Mouse (Mus musculus): ENCODE measurements around the gene Gm47841. TPM values are rescaled to one million over a fixed set of nuclear protein-coding genes. Genes with fewer than 3 reads are reported as not detected.

The Gm47841 gene
- total and polyA plus RNA-seq, 3 experiments = not detected

- no peaks in the 10 kb centered on the region for H3K27me3 ChIP-seq (ENCODE audit: control insufficient read depth in 1 of 2, insufficient read depth in 2 of 2, low read length in 2 of 2)
- DNase-seq (ENCODE audit: low read depth, low spot score) = peak; percentile 5
These were observed 38.7 kb downstream of the Gm47841 start for GRCm38 (mm10) chr15:101008386-101009010.

GRCm38 (mm10) chr15:101007236-101007635, 40.0 kb downstream of the Gm47841 start:
- no peak overlapping the region; a peak in 1 of 4 replicates for H3K4me3 ChIP-seq (ENCODE audit: control insufficient read depth in 1 of 2, insufficient read depth in 1 of 2, low read depth in 2 of 2, low read length in 2 of 2)
- no peaks in the 10 kb centered on the region for H3K9me3 ChIP-seq (replicated peaks; ENCODE audit: insufficient read depth, low read length)
- H3K36me3 ChIP-seq (ENCODE audit: control insufficient read depth in 1 of 2, insufficient read depth in 2 of 2, low read length in 2 of 2) = no peaks in the 10 kb centered on the region
- no peak overlapping the region for H3K27ac ChIP-seq (ENCODE audit: control insufficient read depth, low read depth, low read length)
- H3K4me1 ChIP-seq (ENCODE audit: control insufficient read depth in 1 of 2, insufficient read depth in 2 of 2, low read length in 2 of 2) = peaks cover 0 to 6% of the 10 kb centered on the region in 2 experiments; a peak in 2 of 4 replicates
- TF ChIP-seq POLR2A (IDR thresholded peaks at IDR 0.05; ENCODE audit: control insufficient read depth in 1 of 2, insufficient read depth in 1 of 2, low read depth in 1 of 2, low read length in 2 of 2, poor library complexity in 1 of 2) = no peak
- TF ChIP-seq ZMIZ1 (IDR thresholded peaks at IDR 0.05; ENCODE audit: low read depth, low read length) = no peak
- no peak for TF ChIP-seq SIN3A (IDR thresholded peaks at IDR 0.05; ENCODE audit: low read length)
- TF ChIP-seq BHLHE40 (IDR thresholded peaks at IDR 0.05; ENCODE audit: borderline replicate concordance, low read depth, low read length) = no peak
- no peaks in the 10 kb centered on the region for H3K79me2 ChIP-seq (ENCODE audit: control insufficient read depth, insufficient read depth, low read length, poor library complexity)
- no peak overlapping the region for H3K9ac ChIP-seq (ENCODE audit: control insufficient read depth, low read depth, low read length, poor library complexity, severe bottlenecking)
- H3K27me3 ChIP-seq (ENCODE audit: control insufficient read depth in 1 of 2, insufficient read depth in 2 of 2, low read length in 2 of 2) = no peaks in the 10 kb centered on the region
- DNase-seq (ENCODE audit: low read depth, low spot score) = peak; percentile 9

More at GRCm38 (mm10) chr15:101008386-101009010, 38.7 kb downstream of the Gm47841 start:
- H3K79me2 ChIP-seq (ENCODE audit: control insufficient read depth, insufficient read depth, low read length, poor library complexity) = no peaks in the 10 kb centered on the region
- H3K4me3 ChIP-seq (ENCODE audit: control insufficient read depth in 1 of 2, insufficient read depth in 1 of 2, low read depth in 2 of 2, low read length in 2 of 2) = no peak overlapping the region
- H3K4me1 ChIP-seq (ENCODE audit: control insufficient read depth in 1 of 2, insufficient read depth in 2 of 2, low read length in 2 of 2) = peaks cover 0 to 6% of the 10 kb centered on the region in 2 experiments; a peak in 2 of 4 replicates
- H3K27ac ChIP-seq (ENCODE audit: control insufficient read depth, low read depth, low read length) = no peak overlapping the region
- H3K36me3 ChIP-seq (ENCODE audit: control insufficient read depth in 1 of 2, insufficient read depth in 2 of 2, low read length in 2 of 2) = no peaks in the 10 kb centered on the region
- TF ChIP-seq ZKSCAN1 (IDR thresholded peaks at IDR 0.05; ENCODE audit: low read depth, low read length) = no peak
- TF ChIP-seq TCF12 (IDR thresholded peaks at IDR 0.05; ENCODE audit: low read depth, low read length) = no peak
- TF ChIP-seq MEF2A (IDR thresholded peaks at IDR 0.05; ENCODE audit: extremely low read depth, insufficient replicate concordance, low read depth, low read length, poor library complexity, severe bottlenecking) = no peak
- no peak for TF ChIP-seq ETS1 (IDR thresholded peaks at IDR 0.05; ENCODE audit: low read depth, low read length)
- TF ChIP-seq NELFE (IDR thresholded peaks at IDR 0.05; ENCODE audit: low read depth, low read length) = no peak
- TF ChIP-seq MXI1 (IDR thresholded peaks at IDR 0.05; ENCODE audit: low read depth, low read length) = no peak
- no peak for TF ChIP-seq RCOR1 (IDR thresholded peaks at IDR 0.05; ENCODE audit: low read depth, low read length)
- TF ChIP-seq MAX (IDR thresholded peaks at IDR 0.05; ENCODE audit: low read length) = no peak
- TF ChIP-seq E2F4 (IDR thresholded peaks at IDR 0.05; ENCODE audit: borderline replicate concordance, low read depth, low read length) = no peak
- TF ChIP-seq RAD21 (IDR thresholded peaks at IDR 0.05; ENCODE audit: low read depth, low read length) = no peak
- no peak for TF ChIP-seq MAZ (IDR thresholded peaks at IDR 0.05; ENCODE audit: low read depth, low read length)
- TF ChIP-seq TBP (IDR thresholded peaks at IDR 0.05; ENCODE audit: low read depth, low read length) = no peak
- no peak for TF ChIP-seq BHLHE40 (IDR thresholded peaks at IDR 0.05; ENCODE audit: borderline replicate concordance, low read depth, low read length)
- TF ChIP-seq ZC3H11A (IDR thresholded peaks at IDR 0.05; ENCODE audit: low read depth, low read length) = no peak
- no peak for TF ChIP-seq EP300 (IDR thresholded peaks at IDR 0.05; ENCODE audit: low read depth in 1 of 2, low read length in 2 of 2)
- TF ChIP-seq GATA1 (IDR thresholded peaks at IDR 0.05; ENCODE audit: low read depth, low read length) = no peak
- no peak for TF ChIP-seq POLR2AphosphoS5 (IDR thresholded peaks at IDR 0.05; ENCODE audit: borderline replicate concordance, low read depth, low read length)
- TF ChIP-seq POLR2AphosphoS2 (IDR thresholded peaks at IDR 0.05; ENCODE audit: low read length) = no peak
- no peak for TF ChIP-seq UBTF (IDR thresholded peaks at IDR 0.05; ENCODE audit: borderline replicate concordance, insufficient read depth, low read depth, low read length)
- no peaks in the 10 kb centered on the region for H3K9me3 ChIP-seq (replicated peaks; ENCODE audit: insufficient read depth, low read length)
- H3K9ac ChIP-seq (ENCODE audit: control insufficient read depth, low read depth, low read length, poor library complexity, severe bottlenecking) = no peak overlapping the region
